Mouse (Mus musculus) spleen, postnatal 36 days (tissue): ENCODE results near the gene Bcam.
A peak's percentile ranks its signal among the peaks of the same experiment; 100 is the strongest.

Source experiments
- DNase-seq, 2 experiments: peaks; one replicate each; pipeline ENCODE4 v3.0.0; 2022; ENCODE audit warnings: low spot score in 2 of 2, mixed read lengths in 1 of 2

The Bcam gene

GRCm38 (mm10) chr7:19726541-19726940 is 44.3 kb downstream of the Bcam start:
- no peak for DNase-seq

GRCm38 (mm10) chr7:19724167-19724566 is 46.6 kb downstream of the Bcam start:
- DNase-seq: no peak

GRCm38 (mm10) chr7:19722754-19723195 is 48.0 kb downstream of the Bcam start:
- no peak for DNase-seq

GRCm38 (mm10) chr7:19719200-19719599 is 51.6 kb downstream of the Bcam start:
- no peak for DNase-seq

GRCm38 (mm10) chr7:19718297-19718952 is 52.4 kb downstream of the Bcam start:
- DNase-seq: no peak

DNA sequence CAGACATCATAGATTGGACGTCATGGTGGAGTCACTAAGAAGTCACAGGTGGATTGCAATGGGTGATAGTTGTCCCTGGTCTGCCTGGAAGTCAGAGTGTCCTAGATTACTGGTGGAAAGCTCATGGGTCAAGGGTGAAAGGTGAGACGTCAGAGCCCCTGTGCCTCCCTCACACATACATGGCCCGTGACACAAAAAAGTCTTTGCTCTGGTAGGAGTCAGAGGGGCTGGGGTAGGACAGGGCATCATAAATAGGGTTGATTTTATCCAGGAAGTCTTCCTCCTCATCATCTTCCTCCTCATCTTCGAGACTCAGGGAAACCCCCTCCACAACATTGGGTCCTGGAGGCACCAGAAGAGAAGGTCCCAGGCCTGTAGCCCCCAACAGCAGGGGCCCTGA is 53.5 kb downstream of the Bcam start:
- DNase-seq: no peak

DNA sequence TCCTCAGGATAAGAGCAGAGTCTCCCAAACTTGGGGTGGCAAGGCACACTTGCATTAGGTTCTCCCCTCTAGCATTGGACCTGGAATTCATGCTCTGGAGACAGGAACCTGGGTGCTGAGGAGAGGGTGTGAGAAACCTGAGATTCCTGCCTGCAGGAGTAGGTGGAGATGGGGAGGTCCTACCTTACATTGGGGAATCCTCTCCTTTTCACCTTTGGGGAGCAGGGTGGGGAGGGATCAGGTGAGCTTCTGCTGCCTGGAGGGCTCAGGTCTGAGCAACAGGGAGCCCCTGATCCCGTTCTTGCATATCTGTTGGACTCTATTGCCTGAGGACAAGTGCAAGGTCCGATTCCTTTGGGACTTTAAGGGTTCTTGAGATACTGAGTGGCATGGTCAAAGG is 54.0 kb downstream of the Bcam start:
- no peak for DNase-seq

DNA sequence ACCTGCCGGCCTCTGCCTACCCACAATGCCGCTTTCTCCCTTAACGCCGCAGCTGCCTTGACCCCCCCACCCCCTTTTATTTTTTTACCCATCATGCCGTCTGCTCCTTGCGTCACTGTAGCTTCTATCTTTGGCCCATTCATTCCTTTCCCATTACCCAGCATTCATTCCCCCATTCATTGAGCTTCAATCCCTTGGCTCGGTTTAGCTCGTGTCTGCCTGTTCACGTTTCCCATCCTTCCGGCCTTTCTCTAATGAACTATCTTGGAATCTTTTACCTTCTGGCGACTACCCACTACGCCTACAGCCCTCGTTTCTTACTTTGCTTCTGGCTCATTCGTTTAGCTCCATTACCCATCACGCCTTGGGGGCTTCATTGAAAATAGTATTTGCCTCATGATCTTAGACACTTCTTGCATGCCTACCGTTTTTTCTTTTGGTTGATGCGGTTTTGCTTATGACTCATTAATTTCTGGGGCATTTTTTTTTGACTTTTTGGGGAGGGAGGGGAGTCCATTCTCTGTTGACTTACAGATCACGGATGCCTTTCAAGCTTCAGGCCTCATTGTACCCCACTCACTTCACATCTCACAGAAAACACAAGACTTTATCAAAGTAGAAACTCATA is 54.6 kb downstream of the Bcam start:
- DNase-seq: no peak

DNA sequence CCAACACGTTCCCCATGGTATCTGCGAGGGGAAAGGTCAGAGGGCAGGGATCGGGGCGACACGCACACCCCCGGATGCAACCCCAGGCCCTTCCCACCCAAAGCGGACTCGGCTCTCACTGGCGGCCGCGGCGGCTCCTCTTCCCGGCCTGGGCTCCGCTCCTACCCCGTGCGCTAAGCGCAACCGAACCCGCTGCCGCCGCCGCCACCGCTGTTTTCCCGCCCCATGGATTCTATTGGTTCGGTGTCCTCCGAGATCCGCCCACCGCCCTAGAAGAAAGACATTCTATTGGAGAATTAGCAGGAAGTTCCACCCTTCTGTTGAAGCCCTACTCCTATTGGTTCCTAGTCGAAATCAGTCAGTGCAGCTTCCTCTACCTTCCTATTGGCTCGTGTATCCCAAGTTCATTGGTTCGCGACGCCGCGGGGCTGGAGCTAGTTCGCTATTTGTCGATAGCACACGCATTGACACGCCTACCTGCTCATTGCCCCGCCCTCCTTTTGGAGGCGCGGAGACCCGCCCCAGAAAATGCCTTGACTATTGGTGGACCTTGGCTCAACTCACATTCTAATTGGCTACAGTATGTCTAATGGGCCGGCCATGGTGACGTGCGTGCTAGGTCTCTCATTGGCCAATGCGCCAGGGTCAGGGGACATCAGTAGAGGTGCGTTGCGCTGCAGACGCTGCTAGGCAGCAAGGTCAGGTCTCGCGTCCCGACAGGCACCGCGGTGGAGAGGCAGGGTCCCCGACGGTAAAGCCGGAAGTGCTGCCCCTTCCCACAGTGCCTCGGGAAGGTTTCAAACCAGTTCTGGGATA is 55.4 kb downstream of the Bcam start, which contains the start of gene Tomm40:
Gene Tomm40 (minus strand): TSS at position 200 of the 816 bp plus-strand sequence.
- DNase-seq: peak; percentile 99 to 100

DNA sequence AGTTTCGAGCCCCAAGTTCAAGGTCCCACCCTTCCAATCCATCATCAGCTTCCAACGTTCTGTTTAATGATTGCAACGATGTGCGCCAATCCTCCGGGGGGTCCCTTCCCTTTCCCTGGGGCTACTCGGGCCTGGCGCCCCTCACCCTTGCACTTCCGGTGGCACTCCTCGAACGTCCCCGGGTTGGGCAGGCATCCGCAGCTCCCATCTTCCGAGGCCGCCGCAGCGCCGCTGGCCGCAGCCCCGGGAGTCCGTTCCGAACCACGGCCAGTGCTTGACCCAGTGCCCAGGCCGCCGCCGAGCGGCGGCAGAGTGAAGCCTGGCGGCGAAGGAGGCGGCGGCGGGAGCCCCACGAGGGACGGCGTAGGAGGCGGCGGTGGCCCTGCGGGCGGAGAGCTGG is 56.0 kb downstream of the Bcam start:
- DNase-seq: no peak

DNA sequence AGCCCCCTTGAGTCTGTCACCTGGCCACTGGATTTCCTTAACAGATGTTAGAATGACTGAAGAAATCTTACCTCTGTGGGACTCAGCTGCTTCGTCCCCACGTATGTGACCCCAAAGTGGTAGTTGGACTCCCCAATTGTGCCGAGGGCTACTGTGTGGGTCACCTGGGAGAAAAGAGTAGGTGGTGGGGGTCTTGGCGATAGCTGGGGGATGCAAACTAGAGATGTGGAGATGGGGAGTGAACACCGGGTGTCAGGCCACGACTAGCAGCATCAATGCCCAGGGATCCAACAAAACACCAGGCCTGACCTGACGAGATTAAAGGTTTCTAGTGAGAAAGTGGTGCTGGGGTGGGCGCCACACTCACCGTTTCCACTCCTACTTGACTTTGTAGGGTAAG is 57.2 kb downstream of the Bcam start:
- DNase-seq: no peak

DNA sequence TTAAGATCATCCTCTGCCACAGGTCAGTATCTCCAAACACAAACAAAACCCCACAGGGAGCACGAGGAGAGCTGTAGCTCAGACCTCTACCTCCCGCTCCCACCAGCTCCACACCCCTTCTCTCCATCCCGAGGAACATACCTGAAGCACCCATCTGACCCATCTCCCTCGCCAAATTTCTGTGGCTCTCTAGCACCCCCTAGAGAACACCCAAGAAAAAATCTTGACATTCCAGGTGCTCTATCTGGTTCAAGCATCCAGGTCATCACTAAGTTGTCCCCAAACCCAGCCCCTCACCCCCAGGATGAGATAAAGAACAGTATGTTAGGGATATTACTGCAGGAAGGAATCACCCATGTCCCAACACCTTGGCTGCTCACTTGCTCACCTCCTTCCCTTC is 57.6 kb downstream of the Bcam start:
- DNase-seq: peak in 1 of 2 experiments; percentile 42

DNA sequence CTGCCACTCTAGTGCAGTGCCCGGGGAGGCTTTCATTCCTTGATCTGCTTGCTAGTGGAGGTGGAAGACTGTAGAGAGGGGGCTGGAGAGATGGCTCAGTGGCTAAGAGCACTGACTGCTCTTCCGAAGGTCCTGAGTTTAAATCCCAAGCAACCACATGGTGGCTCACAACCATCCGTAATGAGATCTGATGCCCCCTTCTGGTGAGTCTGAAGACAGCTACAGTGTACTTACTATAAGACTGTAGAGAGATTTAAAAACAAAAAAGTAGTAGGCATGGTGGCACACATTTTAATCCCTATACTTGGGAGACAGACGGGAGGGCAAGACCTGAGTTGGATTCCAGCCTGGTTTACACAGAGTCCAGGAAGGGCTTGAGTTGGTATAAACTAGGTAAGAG is 58.4 kb downstream of the Bcam start:
- DNase-seq: no peak

DNA sequence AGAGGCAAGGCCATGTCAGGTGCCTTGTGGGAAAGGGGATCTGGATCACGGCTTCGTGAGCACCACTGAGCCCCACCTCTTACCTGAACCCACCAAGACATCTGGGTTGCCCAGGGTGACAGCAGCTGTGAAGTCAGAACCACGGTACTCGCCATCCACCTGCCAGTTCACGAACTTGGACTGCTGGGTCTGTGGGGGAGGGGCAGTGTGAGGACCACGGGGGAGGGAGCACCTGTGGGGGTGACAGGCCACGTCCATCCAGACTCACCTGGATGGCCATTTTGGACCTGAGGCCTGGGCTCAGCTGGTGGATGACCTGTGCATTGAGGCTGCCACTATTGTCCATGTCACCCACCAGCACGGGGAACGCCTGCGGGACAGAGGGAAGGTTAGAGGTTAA is 60.2 kb downstream of the Bcam start:
- no peak for DNase-seq
